Mouse (Mus musculus) stomach, postnatal 0 days (tissue): ENCODE results near the gene Dlg5.

Experiments used
- CTCF ChIP-seq: IDR thresholded peaks from 2 replicates; pipeline ENCODE4 v1.5.1; 2016; ENCODE audit warnings: antibody characterized with exemption, low read depth, mild to moderate bottlenecking, moderate library complexity
- EP300 ChIP-seq: optimal IDR thresholded peaks from 2 replicates; pipeline ENCODE3; 2016; ENCODE audit warnings: antibody characterized with exemption

GRCm38 (mm10) chr14:24232641-24233633, 12.8 kb downstream of the Dlg5 start:
- TF ChIP-seq CTCF (no peak), EP300 (no peak)
